Comparison of ENCODE assay signal across 26 mouse cellular contexts in the genomic region with DNA sequence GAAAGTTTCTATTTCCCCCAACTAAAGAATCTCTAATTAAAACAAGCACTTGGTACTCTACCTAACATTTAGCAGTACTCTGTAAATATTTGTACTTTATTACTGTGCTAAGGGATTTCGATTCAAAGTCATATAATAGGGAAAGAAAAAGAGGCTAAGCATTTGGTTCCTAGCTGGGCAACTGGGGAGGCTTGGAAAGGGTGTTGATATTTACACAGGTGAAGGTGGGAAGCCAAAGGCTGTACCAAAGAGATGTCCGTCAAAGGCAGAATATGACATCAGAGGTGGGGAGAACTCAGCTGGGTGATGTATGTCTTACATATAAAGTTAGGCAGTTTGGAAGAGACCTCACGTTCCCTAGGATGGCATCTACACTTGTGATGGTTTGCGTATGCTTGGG.
"Had no signal": no experiment of that assay in that cellular context is flagged by ENCODE, and none has a peak within 500 bp of the region (broad histone marks: within the 10 kb centered on the region; RNA-seq: fewer than 3 reads in every experiment).

No protein-coding gene starts in this region.

- H3K36me3 ChIP-seq: heart, embryonic 13.5 days; heart, embryonic 15.5 days; hindbrain, embryonic 10.5 days; hindbrain, embryonic 12.5 days; kidney, embryonic 15.5 days; limb, embryonic 13.5 days; limb, embryonic 15.5 days; liver, embryonic 12.5 days had no signal

- H3K4me1 ChIP-seq: heart, embryonic 13.5 days; heart, embryonic 15.5 days; hindbrain, embryonic 10.5 days; hindbrain, embryonic 12.5 days; kidney, embryonic 15.5 days; limb, embryonic 13.5 days; limb, embryonic 15.5 days; liver, embryonic 12.5 days had no signal

- ATAC-seq: forebrain, postnatal 0 days; hindbrain, embryonic 16.5 days; inflammation-experienced regulatory T-cells, adult 6 months; liver, embryonic 12.5 days had no signal

- H3K4me2 ChIP-seq: heart, embryonic 11.5 days; heart, embryonic 13.5 days; heart, embryonic 15.5 days; hindbrain, embryonic 12.5 days; hindbrain, embryonic 14.5 days; kidney, embryonic 15.5 days; limb, embryonic 13.5 days; limb, embryonic 15.5 days; liver, embryonic 12.5 days had no signal

- H3K4me3 ChIP-seq: heart, adult 2 months; heart, embryonic 13.5 days; heart, embryonic 15.5 days; hindbrain, embryonic 10.5 days; hindbrain, embryonic 12.5 days; kidney, embryonic 15.5 days; limb, embryonic 13.5 days; limb, embryonic 15.5 days; liver, embryonic 12.5 days had no signal

- DNase-seq: forebrain, postnatal 0 days; gastrocnemius, postnatal 14 days; gastrocnemius, postnatal 36 days; heart, adult 11 months; heart, adult 2 months; heart, postnatal 4 days; kidney, adult 11 months; kidney, adult 2 months; kidney, postnatal 14 days; kidney, postnatal 36 days; layer of hippocampus, adult 9-11 months; layer of hippocampus, postnatal 36 days; left cerebral cortex, postnatal 4 days had no signal

- H3K9me3 ChIP-seq: heart, embryonic 13.5 days; heart, embryonic 15.5 days; hindbrain, embryonic 10.5 days; hindbrain, embryonic 12.5 days; kidney, embryonic 15.5 days; limb, embryonic 13.5 days; limb, embryonic 15.5 days; liver, embryonic 12.5 days had no signal

- H3K27ac ChIP-seq: heart, adult 2 months; heart, embryonic 13.5 days; heart, embryonic 15.5 days; hindbrain, embryonic 10.5 days; hindbrain, embryonic 12.5 days; hindbrain, embryonic 14.5 days; kidney, embryonic 15.5 days; kidney, postnatal 0 days; limb, embryonic 13.5 days; limb, embryonic 15.5 days; liver, embryonic 12.5 days had no signal

- H3K27me3 ChIP-seq: heart, embryonic 13.5 days; heart, embryonic 15.5 days; hindbrain, embryonic 12.5 days; kidney, embryonic 15.5 days; limb, embryonic 13.5 days; limb, embryonic 15.5 days; liver, embryonic 12.5 days had no signal

- H3K9ac ChIP-seq: forebrain, postnatal 0 days; heart, embryonic 13.5 days; heart, embryonic 15.5 days; hindbrain, embryonic 12.5 days; hindbrain, embryonic 14.5 days; kidney, embryonic 15.5 days; limb, embryonic 13.5 days; limb, embryonic 15.5 days; liver, embryonic 12.5 days had no signal
